Mouse (Mus musculus) forebrain, postnatal 0 days (tissue): ENCODE data around the gene Cebpzos. TPM values are rescaled to one million over a fixed set of nuclear protein-coding genes. Genes with fewer than 3 reads are reported as not detected.

Source experiments
- ATAC-seq: fragments of 200-750 bp; cut with Nextera tagmentation; 2 replicates; pipeline ENCODE4 v1.8.0; 2017; ENCODE audit warnings: mild to moderate bottlenecking, moderate library complexity
- DNase-seq: peaks from one replicate; pipeline ENCODE4 v3.0.0-alpha.2; 2015
- H3K27ac ChIP-seq: fragments of 300-500 bp; sonication (generic); 2 replicates; pipeline ENCODE4 v1.5.1; 2014; ENCODE audit warnings: low read depth, mild to moderate bottlenecking, antibody characterized with exemption, low read length, moderate library complexity, mixed read lengths
- H3K27me3 ChIP-seq: fragments of 300-500 bp; sonication (generic); 2 replicates; pipeline ENCODE4 v1.6.1; 2014; ENCODE audit warnings: mild to moderate bottlenecking, low read length, mixed read lengths; ENCODE audit not compliant: insufficient read depth
- H3K36me3 ChIP-seq: fragments of 300-500 bp; sonication (generic); 2 replicates; pipeline ENCODE4 v1.6.1; 2014; ENCODE audit warnings: mild to moderate bottlenecking, moderate library complexity; ENCODE audit not compliant: insufficient read depth
- H3K4me1 ChIP-seq: fragments of 300-500 bp; sonication (generic); 2 replicates; pipeline ENCODE4 v1.6.1; 2014; ENCODE audit warnings: antibody characterized with exemption; ENCODE audit not compliant: insufficient read depth
- H3K4me2 ChIP-seq: fragments of 300-500 bp; sonication (generic); 2 replicates; pipeline ENCODE4 v1.6.1; 2014; ENCODE audit warnings: low read depth, mild to moderate bottlenecking, moderate library complexity
- H3K4me3 ChIP-seq: fragments of 300-500 bp; sonication (generic); 2 replicates; pipeline ENCODE4 v1.5.1; 2014; ENCODE audit warnings: low read depth, low read length, mixed read lengths
- H3K9ac ChIP-seq: fragments of 300-500 bp; sonication (generic); 2 replicates; pipeline ENCODE4 v1.6.1; 2014; ENCODE audit warnings: mild to moderate bottlenecking
- H3K9me3 ChIP-seq: fragments of 300-500 bp; sonication (generic); 2 replicates; pipeline ENCODE4 v1.6.1; 2016; ENCODE audit warnings: low read length
- CTCF ChIP-seq: sonication (generic); IDR thresholded peaks from 2 replicates; pipeline ENCODE4 v1.5.1; 2016; ENCODE audit warnings: antibody characterized with exemption, control low read depth, low read depth
- WGBS: fragments of 180-500 bp; shearing (Covaris S2); extraction: QIAGEN DNeasy Blood & Tissue Kit; methylation state at CpG from one replicate; pipeline ENCODE4 v1.1.7; 2014; 5-methylcytosine and 5-hydroxymethylcytosine counted together
- polyA plus RNA-seq: library from polyadenylated mRNA; unstranded; fragments of >200 nt; fragmentation: Nextera tagmentation; extraction: Ambion mirVana; gene quantifications from 2 replicates; pipeline ENCODE4 v1.2.1, GENCODE M21; 2015
- total RNA-seq: library from RNA; depleted of rRNA; stranded (reverse); fragments of >200 nt; gene quantifications from 2 replicates; pipeline ENCODE4 v1.2.3, GENCODE M21; 2014

Gene Cebpzos
- total and polyA plus RNA-seq, 2 experiments from 2014 or later = 40.1 to 127 TPM

- Histone ChIP-seq H3K9ac (no peak overlapping the region), H3K4me3 (no peak overlapping the region), H3K36me3 (no peaks in the 10 kb centered on the region), H3K27ac (no peak overlapping the region), H3K4me2 (no peak overlapping the region), H3K27me3 (no peaks in the 10 kb centered on the region), H3K4me1 (no peaks in the 10 kb centered on the region), H3K9me3 (no peaks in the 10 kb centered on the region)
- no peak for DNase-seq
- TF ChIP-seq CTCF = no peak
- ATAC-seq = peak; percentile 42
- WGBS = 37% methylated on average over 3 of the region's 3 CpGs
Observed at GRCm38 (mm10) chr17:78889184-78889583, 27.1 kb upstream of the Cebpzos start.

GRCm38 (mm10) chr17:78891020-78891419 is 25.3 kb upstream of the Cebpzos start:
- DNase-seq = no peak
- no peak for ATAC-seq
- Histone ChIP-seq H3K27me3 (no peaks in the 10 kb centered on the region), H3K4me2 (no peak overlapping the region), H3K9me3 (no peaks in the 10 kb centered on the region), H3K4me1 (no peaks in the 10 kb centered on the region), H3K36me3 (no peaks in the 10 kb centered on the region), H3K9ac (no peak overlapping the region), H3K27ac (no peak overlapping the region), H3K4me3 (no peak overlapping the region)
- WGBS = 88% methylated on average over 9 of the region's 9 CpGs
- TF ChIP-seq CTCF = no peak

- Histone ChIP-seq H3K9me3 (no peaks in the 10 kb centered on the region), H3K4me3 (no peak overlapping the region), H3K27ac (no peak overlapping the region), H3K4me1 (no peaks in the 10 kb centered on the region), H3K36me3 (no peaks in the 10 kb centered on the region), H3K27me3 (no peaks in the 10 kb centered on the region), H3K4me2 (no peak overlapping the region), H3K9ac (no peak overlapping the region)
- WGBS = 81% methylated on average over 7 of the region's 7 CpGs
- ATAC-seq (no peak), DNase-seq (no peak)
- no peak for TF ChIP-seq CTCF
Observed at GRCm38 (mm10) chr17:78894991-78895390, 21.3 kb upstream of the Cebpzos start.

- Histone ChIP-seq H3K9me3 (no peaks in the 10 kb centered on the region), H3K4me3 (no peak overlapping the region), H3K9ac (no peak overlapping the region), H3K4me2 (peak overlapping the region; percentile 21; the same call in 1 of the 2 replicates), H3K4me1 (no peaks in the 10 kb centered on the region), H3K36me3 (no peaks in the 10 kb centered on the region), H3K27ac (no peak overlapping the region), H3K27me3 (no peaks in the 10 kb centered on the region)
- TF ChIP-seq CTCF = peak; percentile 50
- WGBS = 22% methylated on average over 8 of the region's 8 CpGs
- ATAC-seq = peak; percentile 54
- peak; percentile 79 for DNase-seq
Observed at GRCm38 (mm10) chr17:78895394-78895793, 20.9 kb upstream of the Cebpzos start.

GRCm38 (mm10) chr17:78903158-78903557 is 13.1 kb upstream of the Cebpzos start:
- ATAC-seq (no peak), DNase-seq (no peak)
- Histone ChIP-seq H3K4me3 (no peak overlapping the region), H3K4me2 (no peak overlapping the region), H3K4me1 (no peaks in the 10 kb centered on the region), H3K36me3 (no peaks in the 10 kb centered on the region), H3K9ac (no peak overlapping the region), H3K27ac (no peak overlapping the region), H3K9me3 (no peaks in the 10 kb centered on the region), H3K27me3 (no peaks in the 10 kb centered on the region)
- 87% methylated on average over 2 of the region's 2 CpGs for WGBS
- no peak for TF ChIP-seq CTCF

- no peak for DNase-seq
- H3K4me2 ChIP-seq = no peak within 1 kb of the TSS
- no peak for TF ChIP-seq CTCF
- ATAC-seq = no peak
- no peak within 1 kb of the TSS for H3K4me3 ChIP-seq
- H3K27ac ChIP-seq = no peak within 1 kb of the TSS
- no peaks in the 10 kb centered on the region for H3K9me3 ChIP-seq
- no peaks in the 10 kb centered on the region for H3K4me1 ChIP-seq
- H3K9ac ChIP-seq = no peak within 1 kb of the TSS
- 87% methylated on average over 5 of the region's 5 CpGs for WGBS
- no peaks in the 10 kb centered on the region for H3K27me3 ChIP-seq
- no peaks in the 10 kb centered on the region for H3K36me3 ChIP-seq
Observed at GRCm38 (mm10) chr17:78906892-78907291, 9.4 kb upstream of the Cebpzos start, which contains the start of gene Sult6b1. Gene Sult6b1, minus strand, starts transcription at chr17:78906992.

- H3K4me2 ChIP-seq = no peak overlapping the region
- ATAC-seq = no peak
Observed at GRCm38 (mm10) chr17:78909374-78909773, 6.9 kb upstream of the Cebpzos start.

GRCm38 (mm10) chr17:78912861-78913281 is 3.4 kb upstream of the Cebpzos start:
- H3K4me1 ChIP-seq = peaks cover 10% of the 10 kb centered on the region
- peak overlapping the region; percentile 48 for H3K4me2 ChIP-seq
- H3K9me3 ChIP-seq = no peaks in the 10 kb centered on the region
- TF ChIP-seq CTCF = no peak
- peak overlapping the region; percentile 40 for H3K4me3 ChIP-seq
- ATAC-seq = peak; percentile 66
- 26% methylated on average over 6 of the region's 6 CpGs for WGBS
- DNase-seq = peak; percentile 70
- no peaks in the 10 kb centered on the region for H3K36me3 ChIP-seq
- H3K9ac ChIP-seq = peak overlapping the region; percentile 40
- H3K27ac ChIP-seq = peak overlapping the region; percentile 59; the same call in 1 of the 2 replicates
- H3K27me3 ChIP-seq = no peaks in the 10 kb centered on the region

More at GRCm38 (mm10) chr17:78909374-78909773, 6.9 kb upstream of the Cebpzos start:
- DNase-seq = no peak
- Histone ChIP-seq H3K27ac (no peak overlapping the region), H3K36me3 (no peaks in the 10 kb centered on the region), H3K27me3 (no peaks in the 10 kb centered on the region), H3K4me3 (no peak overlapping the region), H3K9me3 (no peaks in the 10 kb centered on the region), H3K4me1 (no peaks in the 10 kb centered on the region), H3K9ac (no peak overlapping the region)
- TF ChIP-seq CTCF = no peak
- WGBS = 69% methylated on average over 2 of the region's 2 CpGs
